Mouse (Mus musculus): ENCODE results near the gene Olfr574. TPM values are rescaled to one million over a fixed set of nuclear protein-coding genes. Genes with fewer than 3 reads are reported as not detected.

Gene Olfr574
- polyA plus RNA-seq, 1 experiment from 2014 or later: not detected

DNA sequence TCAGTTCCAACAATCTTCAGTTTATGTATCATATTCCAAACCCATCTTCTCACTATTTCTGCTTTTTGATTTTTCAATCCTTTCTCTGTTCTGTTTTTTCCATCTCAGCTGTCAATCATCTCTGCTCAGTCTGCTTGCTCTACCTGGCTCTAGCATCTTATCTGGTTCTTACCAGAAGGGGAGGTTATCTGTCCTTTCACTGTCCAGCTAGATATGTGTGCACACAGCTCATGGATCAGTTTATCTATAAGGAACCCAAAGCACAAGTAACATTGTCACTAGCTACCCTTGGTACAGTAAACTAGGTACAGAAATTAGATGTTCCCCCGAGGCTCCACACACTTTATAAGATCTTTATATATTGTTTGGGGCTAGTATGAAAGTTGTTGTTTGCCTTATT lies 4.8 kb upstream of the Olfr574 start:
- DNase-seq (ENCODE audit: low spot score) (no peak), ATAC-seq (replicated peaks; ENCODE audit: insufficient number of reproducible peaks, low FRiP score, low TSS enrichment, low read depth) (no peak)
- WGBS: 94% methylated on average over 1 of the region's 1 CpGs
- Histone ChIP-seq H3K9ac (replicated peaks; ENCODE audit: low read length) (no peak overlapping the region), H3K9me3 (replicated peaks; ENCODE audit: control insufficient read depth, low read length) (no peaks in the 10 kb centered on the region), H3K36me3 (replicated peaks; ENCODE audit: control insufficient read depth, insufficient read depth, low read depth, low read length) (no peaks in the 10 kb centered on the region), H3K4me2 (ENCODE audit: low read depth, low read length) (no peak overlapping the region), H3K4me1 (ENCODE audit: control insufficient read depth, insufficient read depth, low read length) (no peaks in the 10 kb centered on the region), H3K4me3 (ENCODE audit: low read depth, low read length) (no peak overlapping the region), H3K27ac (replicated peaks; ENCODE audit: low read depth, low read length) (no peak overlapping the region), H3K27me3 (ENCODE audit: control insufficient read depth, insufficient read depth, low read length) (no peaks in the 10 kb centered on the region)

DNA sequence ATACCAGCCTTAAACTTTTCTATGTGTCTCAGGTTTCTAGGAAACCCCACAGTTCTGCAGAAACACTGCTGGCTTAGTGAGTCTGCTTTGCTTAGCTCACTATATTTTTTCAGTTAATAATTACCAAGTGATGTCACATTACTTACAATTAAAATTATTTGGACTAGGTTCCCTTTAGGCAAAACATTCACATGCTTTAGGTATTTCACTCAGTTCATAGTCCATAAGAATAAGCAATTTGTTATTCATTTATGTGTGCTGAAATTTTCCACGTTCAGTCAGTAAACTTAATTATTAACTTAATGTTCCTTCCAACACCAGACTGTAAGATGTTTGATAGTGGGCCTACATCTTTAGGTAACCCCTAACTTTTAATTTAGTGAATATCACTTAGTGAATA lies 2.5 kb downstream of the Olfr574 start:
- no peaks in the 10 kb centered on the region for H3K4me1 ChIP-seq (ENCODE audit: control insufficient read depth, insufficient read depth, low read length)
- no peak overlapping the region for H3K9ac ChIP-seq (replicated peaks; ENCODE audit: low read length)
- no peak overlapping the region for H3K27ac ChIP-seq (replicated peaks; ENCODE audit: low read depth, low read length)
- no peaks in the 10 kb centered on the region for H3K9me3 ChIP-seq (replicated peaks; ENCODE audit: control insufficient read depth, low read length)
- DNase-seq (ENCODE audit: low spot score): no peak
- no peak overlapping the region for H3K4me3 ChIP-seq (ENCODE audit: low read depth, low read length)
- no peaks in the 10 kb centered on the region for H3K27me3 ChIP-seq (ENCODE audit: control insufficient read depth, insufficient read depth, low read length)
- H3K36me3 ChIP-seq (replicated peaks; ENCODE audit: control insufficient read depth, insufficient read depth, low read depth, low read length): no peaks in the 10 kb centered on the region
- 73% methylated on average over 1 of the region's 1 CpGs for WGBS
- H3K4me2 ChIP-seq (ENCODE audit: low read depth, low read length): no peak overlapping the region
- no peak for ATAC-seq (replicated peaks; ENCODE audit: insufficient number of reproducible peaks, low FRiP score, low TSS enrichment, low read depth)

DNA sequence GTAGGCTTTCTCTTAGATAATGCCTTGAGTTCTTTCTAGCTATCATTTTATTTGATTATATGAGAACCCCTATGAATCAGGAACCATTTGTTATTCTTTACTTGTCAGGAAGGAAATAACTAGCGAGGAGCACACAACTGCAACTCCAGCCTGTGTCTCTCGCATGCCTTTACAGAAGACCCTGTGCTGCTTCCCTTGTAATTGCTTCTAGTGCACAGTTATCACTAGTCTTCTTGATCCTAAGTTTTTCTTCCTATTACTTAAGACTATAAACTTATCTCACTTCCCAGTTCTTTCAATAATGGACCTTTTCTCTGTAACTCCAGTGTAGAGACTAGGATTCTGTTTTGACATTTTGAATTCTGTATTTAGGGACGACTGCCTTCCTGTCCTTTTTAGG lies 9.9 kb downstream of the Olfr574 start:
- ATAC-seq (replicated peaks; ENCODE audit: insufficient number of reproducible peaks, low FRiP score, low TSS enrichment, low read depth) (no peak), DNase-seq (ENCODE audit: low spot score) (no peak)
- H3K4me2 ChIP-seq (ENCODE audit: low read depth, low read length): no peak overlapping the region
- no peak overlapping the region for H3K4me3 ChIP-seq (ENCODE audit: low read depth, low read length)
- H3K27me3 ChIP-seq (ENCODE audit: control insufficient read depth, insufficient read depth, low read length): no peaks in the 10 kb centered on the region
- H3K36me3 ChIP-seq (replicated peaks; ENCODE audit: control insufficient read depth, insufficient read depth, low read depth, low read length): no peaks in the 10 kb centered on the region
- no peak overlapping the region for H3K27ac ChIP-seq (replicated peaks; ENCODE audit: low read depth, low read length)
- H3K4me1 ChIP-seq (ENCODE audit: control insufficient read depth, insufficient read depth, low read length): no peaks in the 10 kb centered on the region
- WGBS: 77% methylated on average over 3 of the region's 3 CpGs
- no peaks in the 10 kb centered on the region for H3K9me3 ChIP-seq (replicated peaks; ENCODE audit: control insufficient read depth, low read length)
- no peak overlapping the region for H3K9ac ChIP-seq (replicated peaks; ENCODE audit: low read length)

DNA sequence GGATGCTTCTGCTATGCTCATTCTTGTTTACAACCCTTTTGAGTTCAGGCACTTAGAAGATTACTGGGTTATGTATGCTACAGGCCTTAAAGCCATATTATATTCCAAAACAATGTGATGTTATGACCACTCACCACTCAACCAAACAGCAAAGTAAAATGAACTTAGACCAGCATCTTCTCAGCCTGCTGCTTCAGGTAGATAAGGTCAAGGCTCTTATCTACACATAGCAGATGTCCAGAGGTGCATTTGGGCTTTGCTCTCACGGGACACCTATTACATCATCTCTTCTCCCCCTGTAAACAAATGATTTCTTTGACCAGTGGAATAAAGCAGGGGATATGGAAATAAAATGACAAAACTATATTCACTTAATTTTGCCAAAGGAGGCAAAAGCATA lies 10.3 kb downstream of the Olfr574 start, which contains the start of gene Olfr575:
TSS of gene Olfr575 (minus strand) at position 183 of the 400 bp plus-strand sequence.
- ATAC-seq (replicated peaks; ENCODE audit: insufficient number of reproducible peaks, low FRiP score, low TSS enrichment, low read depth) (no peak), DNase-seq (ENCODE audit: low spot score) (no peak)
- Histone ChIP-seq H3K9me3 (replicated peaks; ENCODE audit: control insufficient read depth, low read length) (no peaks in the 10 kb centered on the region), H3K27me3 (ENCODE audit: control insufficient read depth, insufficient read depth, low read length) (no peaks in the 10 kb centered on the region), H3K36me3 (replicated peaks; ENCODE audit: control insufficient read depth, insufficient read depth, low read depth, low read length) (no peaks in the 10 kb centered on the region), H3K4me2 (ENCODE audit: low read depth, low read length) (no peak within 1 kb of the TSS), H3K4me1 (ENCODE audit: control insufficient read depth, insufficient read depth, low read length) (no peaks in the 10 kb centered on the region), H3K27ac (replicated peaks; ENCODE audit: low read depth, low read length) (no peak within 1 kb of the TSS), H3K4me3 (ENCODE audit: low read depth, low read length) (no peak within 1 kb of the TSS), H3K9ac (replicated peaks; ENCODE audit: low read length) (no peak within 1 kb of the TSS)
- WGBS: 79% methylated on average over 1 of the region's 1 CpGs

DNA sequence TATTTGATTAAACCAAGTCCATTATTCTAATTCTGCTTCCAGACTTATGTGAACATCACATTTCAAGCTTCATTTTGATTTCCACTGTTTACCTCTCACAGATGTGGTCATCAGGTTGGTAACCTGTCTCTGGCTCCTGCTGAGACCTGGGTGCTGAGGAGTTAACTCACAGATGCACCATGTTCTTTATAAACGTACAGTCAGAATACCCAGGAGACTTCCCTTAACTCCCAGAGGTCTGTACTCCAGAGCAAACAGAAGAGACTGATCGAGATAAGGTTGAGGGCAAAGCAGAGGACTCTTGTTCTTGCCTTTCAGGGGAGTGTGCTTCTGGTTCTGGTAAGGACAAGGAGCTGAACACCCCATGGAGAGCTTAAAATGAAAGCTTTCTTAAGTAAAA lies 14.1 kb downstream of the Olfr574 start, which contains the start of gene Olfr576:
TSS of gene Olfr576 (plus strand) at position 301 of the 400 bp plus-strand sequence.
- 54% methylated on average over 2 of the region's 2 CpGs for WGBS
- H3K9me3 ChIP-seq (replicated peaks; ENCODE audit: control insufficient read depth, low read length): no peaks in the 10 kb centered on the region
- no peak for ATAC-seq (replicated peaks; ENCODE audit: insufficient number of reproducible peaks, low FRiP score, low TSS enrichment, low read depth)

DNA sequence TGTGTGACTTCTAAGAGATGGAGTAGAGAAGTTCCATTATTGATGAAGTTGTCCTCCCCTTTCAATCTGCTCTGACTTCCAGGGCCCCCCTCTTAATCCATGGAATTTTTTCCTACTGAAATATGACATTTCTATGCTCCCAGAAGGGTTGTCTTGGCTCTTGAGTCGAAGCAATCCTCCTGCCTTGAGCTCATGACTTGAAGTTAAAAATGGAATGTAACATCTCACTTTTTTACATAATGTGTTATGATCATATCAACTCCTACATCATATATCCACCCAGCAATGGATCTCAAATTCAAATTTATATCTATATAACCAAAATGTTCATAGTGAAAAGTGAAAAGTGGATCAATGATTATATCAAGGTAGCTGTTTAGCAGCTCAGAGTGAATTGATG lies 26.1 kb downstream of the Olfr574 start:
- Histone ChIP-seq H3K27me3 (ENCODE audit: control insufficient read depth, insufficient read depth, low read length) (no peaks in the 10 kb centered on the region), H3K9me3 (replicated peaks; ENCODE audit: control insufficient read depth, low read length) (no peaks in the 10 kb centered on the region), H3K9ac (replicated peaks; ENCODE audit: low read length) (no peak overlapping the region), H3K4me1 (ENCODE audit: control insufficient read depth, insufficient read depth, low read length) (no peaks in the 10 kb centered on the region), H3K4me2 (ENCODE audit: low read depth, low read length) (no peak overlapping the region), H3K27ac (replicated peaks; ENCODE audit: low read depth, low read length) (no peak overlapping the region), H3K36me3 (replicated peaks; ENCODE audit: control insufficient read depth, insufficient read depth, low read depth, low read length) (no peaks in the 10 kb centered on the region), H3K4me3 (ENCODE audit: low read depth, low read length) (no peak overlapping the region)
- ATAC-seq (replicated peaks; ENCODE audit: insufficient number of reproducible peaks, low FRiP score, low TSS enrichment, low read depth): no peak
- 45% methylated on average over 1 of the region's 1 CpGs for WGBS
- DNase-seq (ENCODE audit: low spot score): no peak

More for the DNA sequence above, 14.1 kb downstream of the Olfr574 start, which contains the start of gene Olfr576:
- Histone ChIP-seq H3K36me3 (replicated peaks; ENCODE audit: control insufficient read depth, insufficient read depth, low read depth, low read length) (no peaks in the 10 kb centered on the region), H3K27ac (replicated peaks; ENCODE audit: low read depth, low read length) (no peak within 1 kb of the TSS), H3K9ac (replicated peaks; ENCODE audit: low read length) (no peak within 1 kb of the TSS), H3K4me1 (ENCODE audit: control insufficient read depth, insufficient read depth, low read length) (no peaks in the 10 kb centered on the region), H3K4me3 (ENCODE audit: low read depth, low read length) (no peak within 1 kb of the TSS), H3K4me2 (ENCODE audit: low read depth, low read length) (no peak within 1 kb of the TSS), H3K27me3 (ENCODE audit: control insufficient read depth, insufficient read depth, low read length) (no peaks in the 10 kb centered on the region)
- no peak for DNase-seq (ENCODE audit: low spot score)

DNA sequence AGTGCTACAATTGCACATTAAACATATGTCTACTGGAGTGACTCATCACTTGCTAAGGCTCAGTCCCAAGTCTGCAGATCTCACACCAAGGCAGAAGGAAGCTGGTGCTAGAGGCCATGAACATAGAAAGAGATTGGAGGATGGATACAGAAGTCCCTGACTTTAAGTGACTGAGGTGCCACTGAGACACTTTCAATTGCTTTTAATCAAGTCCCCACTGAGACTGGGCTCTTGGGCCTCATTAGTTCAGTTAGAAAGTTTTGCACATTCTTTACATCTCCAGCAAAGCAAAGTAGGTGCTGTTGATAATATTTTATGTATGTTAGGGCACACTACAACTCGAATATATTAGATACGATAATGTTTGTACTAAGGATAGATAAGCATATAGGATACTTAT lies 27.6 kb downstream of the Olfr574 start, which contains the start of gene Olfr577:
TSS of gene Olfr577 (minus strand) at position 101 of the 400 bp plus-strand sequence.
- H3K4me2 ChIP-seq (ENCODE audit: low read depth, low read length): no peak within 1 kb of the TSS
- H3K27ac ChIP-seq (replicated peaks; ENCODE audit: low read depth, low read length): no peak within 1 kb of the TSS
- ATAC-seq (replicated peaks; ENCODE audit: insufficient number of reproducible peaks, low FRiP score, low TSS enrichment, low read depth): no peak
- no peaks in the 10 kb centered on the region for H3K36me3 ChIP-seq (replicated peaks; ENCODE audit: control insufficient read depth, insufficient read depth, low read depth, low read length)
- no peaks in the 10 kb centered on the region for H3K9me3 ChIP-seq (replicated peaks; ENCODE audit: control insufficient read depth, low read length)
- WGBS: 79% methylated on average over 2 of the region's 2 CpGs
- no peak within 1 kb of the TSS for H3K9ac ChIP-seq (replicated peaks; ENCODE audit: low read length)
- no peak for DNase-seq (ENCODE audit: low spot score)
- no peaks in the 10 kb centered on the region for H3K27me3 ChIP-seq (ENCODE audit: control insufficient read depth, insufficient read depth, low read length)
- no peak within 1 kb of the TSS for H3K4me3 ChIP-seq (ENCODE audit: low read depth, low read length)
- H3K4me1 ChIP-seq (ENCODE audit: control insufficient read depth, insufficient read depth, low read length): no peaks in the 10 kb centered on the region

DNA sequence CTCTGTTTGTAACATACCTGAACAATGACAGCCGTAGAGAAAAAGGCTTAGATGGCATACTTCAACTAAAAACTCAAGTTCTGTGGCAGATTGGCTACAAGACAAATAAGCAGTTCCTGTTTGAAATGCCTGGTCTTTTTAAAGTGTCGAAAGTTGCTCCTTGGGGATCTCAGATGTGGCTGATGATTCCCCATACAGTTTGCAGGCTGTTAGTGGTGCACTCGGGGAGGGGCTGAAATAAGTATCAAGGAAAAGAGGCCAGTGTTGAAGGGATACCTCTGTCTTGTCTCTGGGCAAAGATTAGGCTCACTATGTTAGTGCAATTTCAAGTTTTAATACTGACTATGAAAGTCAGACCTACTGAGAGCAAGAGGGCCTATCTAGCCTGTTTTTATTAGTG lies 41.0 kb downstream of the Olfr574 start, which contains the start of gene Olfr578:
TSS of gene Olfr578 (minus strand) at position 101 of the 400 bp plus-strand sequence.
- Histone ChIP-seq H3K9ac (replicated peaks; ENCODE audit: low read length) (no peak within 1 kb of the TSS), H3K4me3 (ENCODE audit: low read depth, low read length) (no peak within 1 kb of the TSS), H3K9me3 (replicated peaks; ENCODE audit: control insufficient read depth, low read length) (no peaks in the 10 kb centered on the region), H3K27me3 (ENCODE audit: control insufficient read depth, insufficient read depth, low read length) (no peaks in the 10 kb centered on the region), H3K27ac (replicated peaks; ENCODE audit: low read depth, low read length) (no peak within 1 kb of the TSS), H3K4me1 (ENCODE audit: control insufficient read depth, insufficient read depth, low read length) (no peaks in the 10 kb centered on the region), H3K4me2 (ENCODE audit: low read depth, low read length) (no peak within 1 kb of the TSS), H3K36me3 (replicated peaks; ENCODE audit: control insufficient read depth, insufficient read depth, low read depth, low read length) (no peaks in the 10 kb centered on the region)
- DNase-seq (ENCODE audit: low spot score) (no peak), ATAC-seq (replicated peaks; ENCODE audit: insufficient number of reproducible peaks, low FRiP score, low TSS enrichment, low read depth) (no peak)
- WGBS: 59% methylated on average over 3 of the region's 3 CpGs

Measured in embryonic facial prominence, embryonic 11.5 days (tissue).